Mouse (Mus musculus): Measurements from ENCODE around the gene Il12b. TPM values are rescaled to one million over a fixed set of nuclear protein-coding genes. Genes with fewer than 3 reads are reported as not detected.

Gene Il12b
- polyA plus RNA-seq, 1 experiment = not detected

GRCm38 (mm10) chr11:44382200-44382599, 17.7 kb upstream of the Il12b start:
- TF ChIP-seq CTCF (IDR thresholded peaks at IDR 0.05; ENCODE audit: borderline replicate concordance, insufficient read depth, low read depth, low read length) (no peak), POLR2A (IDR thresholded peaks at IDR 0.05; ENCODE audit: borderline replicate concordance, insufficient read depth, low read length) (no peak)
- 39% methylated on average over 3 of the region's 3 CpGs for WGBS
- Histone ChIP-seq H3K27me3 (ENCODE audit: control insufficient read depth, insufficient read depth, low read length) (no peaks in the 10 kb centered on the region), H3K4me1 (ENCODE audit: control insufficient read depth, insufficient read depth, low read length) (no peaks in the 10 kb centered on the region), H3K27ac (ENCODE audit: insufficient read depth, low read length) (no peak overlapping the region), H3K4me3 (replicated peaks; ENCODE audit: insufficient read depth, low read depth, low read length) (no peak overlapping the region)
- no peak for DNase-seq

DNA sequence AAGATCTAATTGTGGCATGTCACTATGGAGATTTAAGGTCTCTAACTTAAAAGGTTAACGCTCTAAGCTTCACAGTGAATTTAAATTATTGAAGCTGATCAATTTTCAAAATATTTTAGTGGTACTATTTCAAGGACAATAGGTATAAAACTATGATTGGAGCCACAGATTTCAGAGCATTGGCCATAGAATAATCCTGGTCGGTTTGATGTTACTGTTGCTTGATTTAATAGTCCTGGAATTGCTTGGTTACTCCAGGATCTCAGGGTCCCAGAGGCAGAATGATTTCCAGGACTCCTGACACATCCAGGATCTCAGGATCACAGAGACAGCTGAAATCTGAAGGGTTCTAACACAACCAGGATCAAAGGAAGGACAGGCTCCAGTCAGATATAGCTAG, 12.8 kb upstream of the Il12b start:
- Histone ChIP-seq H3K4me1 (ENCODE audit: control insufficient read depth, insufficient read depth, low read length) (no peaks in the 10 kb centered on the region), H3K27ac (ENCODE audit: insufficient read depth, low read length) (no peak overlapping the region), H3K4me3 (replicated peaks; ENCODE audit: insufficient read depth, low read depth, low read length) (no peak overlapping the region), H3K27me3 (ENCODE audit: control insufficient read depth, insufficient read depth, low read length) (no peaks in the 10 kb centered on the region)
- TF ChIP-seq CTCF (IDR thresholded peaks at IDR 0.05; ENCODE audit: borderline replicate concordance, insufficient read depth, low read depth, low read length) (no peak), POLR2A (IDR thresholded peaks at IDR 0.05; ENCODE audit: borderline replicate concordance, insufficient read depth, low read length) (no peak)
- 82% methylated on average over 2 of the region's 2 CpGs for WGBS
- no peak for DNase-seq

GRCm38 (mm10) chr11:44389993-44390701, 9.7 kb upstream of the Il12b start:
- WGBS = 54% methylated on average over 6 of the region's 6 CpGs
- no peak for TF ChIP-seq CTCF (IDR thresholded peaks at IDR 0.05; ENCODE audit: borderline replicate concordance, insufficient read depth, low read depth, low read length)
- no peak for TF ChIP-seq POLR2A (IDR thresholded peaks at IDR 0.05; ENCODE audit: borderline replicate concordance, insufficient read depth, low read length)
- no peak overlapping the region for H3K27ac ChIP-seq (ENCODE audit: insufficient read depth, low read length)

DNA sequence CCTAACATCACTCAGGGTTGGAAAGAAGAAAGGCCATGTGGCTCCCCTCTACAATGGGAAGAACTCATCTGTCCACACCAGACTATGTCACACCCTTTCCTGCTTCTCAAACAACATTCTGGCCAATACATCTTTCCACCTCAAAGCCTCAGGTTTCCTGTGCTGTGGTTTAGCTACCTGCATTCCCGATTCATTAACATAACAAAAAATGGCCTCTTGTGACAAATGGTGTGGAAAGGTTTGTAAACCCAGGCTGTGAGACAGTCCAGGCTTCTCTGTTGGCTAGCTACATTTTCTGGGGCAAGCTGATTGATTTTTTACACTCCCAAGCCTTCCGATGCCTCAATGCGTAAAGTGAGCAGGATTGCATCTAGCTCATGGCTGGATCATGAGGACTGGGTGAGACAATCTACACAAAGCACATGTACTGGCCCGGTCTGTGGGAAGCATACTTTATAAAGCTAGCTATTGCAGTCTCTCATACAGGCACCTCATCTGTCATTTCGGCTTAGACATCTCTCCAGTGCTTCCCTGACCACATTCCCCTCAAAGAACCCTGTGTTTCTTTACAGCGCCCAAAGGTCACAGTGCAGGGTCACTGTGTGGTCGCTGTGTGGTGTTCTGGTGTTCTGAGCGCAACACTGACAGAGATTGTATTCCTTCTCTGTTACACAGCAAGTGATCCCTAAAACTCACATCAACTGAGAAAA, 6.6 kb upstream of the Il12b start:
- TF ChIP-seq POLR2A (IDR thresholded peaks at IDR 0.05; ENCODE audit: borderline replicate concordance, insufficient read depth, low read length) (no peak), CTCF (IDR thresholded peaks at IDR 0.05; ENCODE audit: borderline replicate concordance, insufficient read depth, low read depth, low read length) (no peak)
- Histone ChIP-seq H3K4me1 (ENCODE audit: control insufficient read depth, insufficient read depth, low read length) (no peaks in the 10 kb centered on the region), H3K4me3 (replicated peaks; ENCODE audit: insufficient read depth, low read depth, low read length) (no peak overlapping the region), H3K27ac (ENCODE audit: insufficient read depth, low read length) (no peak overlapping the region), H3K27me3 (ENCODE audit: control insufficient read depth, insufficient read depth, low read length) (no peaks in the 10 kb centered on the region; the same call in 1 of the 2 replicates)
- no peak for DNase-seq
- 92% methylated on average over 8 of the region's 8 CpGs for WGBS

More at GRCm38 (mm10) chr11:44389993-44390701, 9.7 kb upstream of the Il12b start:
- H3K4me1 ChIP-seq (ENCODE audit: control insufficient read depth, insufficient read depth, low read length) = no peaks in the 10 kb centered on the region
- H3K27me3 ChIP-seq (ENCODE audit: control insufficient read depth, insufficient read depth, low read length) = no peaks in the 10 kb centered on the region; the same call in 1 of the 2 replicates
- no peak for DNase-seq
- H3K4me3 ChIP-seq (replicated peaks; ENCODE audit: insufficient read depth, low read depth, low read length) = no peak overlapping the region

- Histone ChIP-seq H3K27ac (ENCODE audit: insufficient read depth, low read length) (no peak overlapping the region), H3K27me3 (ENCODE audit: control insufficient read depth, insufficient read depth, low read length) (no peaks in the 10 kb centered on the region; the same call in 1 of the 2 replicates), H3K4me1 (ENCODE audit: control insufficient read depth, insufficient read depth, low read length) (no peaks in the 10 kb centered on the region), H3K4me3 (replicated peaks; ENCODE audit: insufficient read depth, low read depth, low read length) (no peak overlapping the region)
- WGBS = 86% methylated on average over 4 of the region's 4 CpGs
- TF ChIP-seq CTCF (IDR thresholded peaks at IDR 0.05; ENCODE audit: borderline replicate concordance, insufficient read depth, low read depth, low read length) = no peak
- TF ChIP-seq POLR2A (IDR thresholded peaks at IDR 0.05; ENCODE audit: borderline replicate concordance, insufficient read depth, low read length) = no peak
- DNase-seq = no peak
These were observed 4.5 kb upstream of the Il12b start for GRCm38 (mm10) chr11:44395401-44395800.

- Histone ChIP-seq H3K27me3 (ENCODE audit: control insufficient read depth, insufficient read depth, low read length) (no peaks in the 10 kb centered on the region), H3K27ac (ENCODE audit: insufficient read depth, low read length) (no peak overlapping the region), H3K4me3 (replicated peaks; ENCODE audit: insufficient read depth, low read depth, low read length) (no peak overlapping the region), H3K4me1 (ENCODE audit: control insufficient read depth, insufficient read depth, low read length) (peaks cover 2% of the 10 kb centered on the region; the same call in 1 of the 2 replicates)
- TF ChIP-seq CTCF (IDR thresholded peaks at IDR 0.05; ENCODE audit: borderline replicate concordance, insufficient read depth, low read depth, low read length) (no peak), POLR2A (IDR thresholded peaks at IDR 0.05; ENCODE audit: borderline replicate concordance, insufficient read depth, low read length) (no peak)
- DNase-seq = no peak
- WGBS = 88% methylated on average over 3 of the region's 3 CpGs
These were observed 2.3 kb upstream of the Il12b start for GRCm38 (mm10) chr11:44397551-44397950.

DNA sequence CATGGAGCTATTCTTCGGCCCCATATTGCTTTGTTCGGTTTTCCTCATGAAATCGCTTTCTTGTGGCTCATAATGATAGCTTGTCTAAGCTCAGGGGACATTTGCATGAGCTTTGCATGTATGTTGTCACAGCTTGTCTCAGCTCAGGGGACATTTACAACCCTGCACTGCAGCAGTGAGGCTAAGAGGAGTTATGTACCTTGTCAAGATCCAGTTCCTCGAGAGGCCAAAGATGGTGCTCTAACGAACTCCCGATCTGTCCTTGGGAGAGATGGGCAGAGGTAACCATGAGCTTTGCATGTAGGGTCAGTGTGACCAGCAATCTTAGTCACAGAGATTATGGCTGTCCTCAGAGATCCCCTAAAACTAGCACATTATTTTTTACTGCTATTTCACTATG, 1.5 kb upstream of the Il12b start:
- no peak overlapping the region for H3K27ac ChIP-seq (ENCODE audit: insufficient read depth, low read length)
- no peak for TF ChIP-seq CTCF (IDR thresholded peaks at IDR 0.05; ENCODE audit: borderline replicate concordance, insufficient read depth, low read depth, low read length)
- no peak for TF ChIP-seq POLR2A (IDR thresholded peaks at IDR 0.05; ENCODE audit: borderline replicate concordance, insufficient read depth, low read length)
- WGBS = 86% methylated on average over 6 of the region's 6 CpGs
- DNase-seq = no peak
- peaks cover 2% of the 10 kb centered on the region; the same call in 1 of the 2 replicates for H3K4me1 ChIP-seq (ENCODE audit: control insufficient read depth, insufficient read depth, low read length)
- no peak overlapping the region for H3K4me3 ChIP-seq (replicated peaks; ENCODE audit: insufficient read depth, low read depth, low read length)
- H3K27me3 ChIP-seq (ENCODE audit: control insufficient read depth, insufficient read depth, low read length) = no peaks in the 10 kb centered on the region

Data from cerebellum, adult 2 months (tissue).